Mouse (Mus musculus) lung, embryonic 15.5 days (tissue): ENCODE measurements around the gene Sun2. TPM values are rescaled to one million over a fixed set of nuclear protein-coding genes. Genes with fewer than 3 reads are reported as not detected.

Experiments used
- ATAC-seq: fragments of 200-750 bp; cut with Nextera tagmentation; 2 replicates; pipeline ENCODE4 v1.8.0; 2017; ENCODE audit warnings: moderate number of reproducible peaks, borderline replicate concordance; ENCODE audit not compliant: low FRiP score, low TSS enrichment; ENCODE audit errors: extremely low read depth
- H3K27ac ChIP-seq: fragments of 300-500 bp; sonication (generic); 2 replicates; pipeline ENCODE4 v1.5.1; 2015; ENCODE audit warnings: moderate library complexity, mild to moderate bottlenecking, inconsistent platforms
- H3K27me3 ChIP-seq: fragments of 300-500 bp; sonication (generic); 2 replicates; pipeline ENCODE4 v1.6.1; 2015; ENCODE audit warnings: inconsistent platforms
- H3K36me3 ChIP-seq: fragments of 300-500 bp; sonication (generic); 2 replicates; pipeline ENCODE4 v1.6.1; 2015; ENCODE audit warnings: inconsistent platforms
- H3K4me1 ChIP-seq: fragments of 300-500 bp; sonication (generic); 2 replicates; pipeline ENCODE4 v1.6.1; 2015; ENCODE audit warnings: inconsistent platforms
- H3K4me2 ChIP-seq: fragments of 300-500 bp; sonication (generic); 2 replicates; pipeline ENCODE4 v1.6.1; 2015; ENCODE audit warnings: inconsistent platforms, mild to moderate bottlenecking, moderate library complexity
- H3K4me3 ChIP-seq: fragments of 300-500 bp; sonication (generic); 2 replicates; pipeline ENCODE4 v1.5.1; 2015; ENCODE audit warnings: mild to moderate bottlenecking, inconsistent platforms
- H3K9ac ChIP-seq: fragments of 300-500 bp; sonication (generic); 2 replicates; pipeline ENCODE4 v1.6.1; 2015; ENCODE audit warnings: inconsistent platforms
- H3K9me3 ChIP-seq: fragments of 300-500 bp; sonication (generic); 2 replicates; pipeline ENCODE4 v1.6.1; 2016; ENCODE audit warnings: inconsistent platforms
- WGBS: fragments of 180-500 bp; shearing (Covaris S2); methylation state at CpG from one replicate; pipeline ENCODE4 v1.1.7; 2015; 5-methylcytosine and 5-hydroxymethylcytosine counted together
- polyA plus RNA-seq: library from polyadenylated mRNA; unstranded; fragments of >200 nt; fragmentation: Nextera tagmentation; extraction: Ambion mirVana; gene quantifications from 2 replicates; pipeline ENCODE4 v1.2.1, GENCODE M21; 2015

Gene Sun2
- 8.6 and 10.1 TPM in 2 replicates for polyA plus RNA-seq

GRCm38 (mm10) chr15:79741921-79742705, at the start of gene Sun2:
Gene Sun2, minus strand, starts transcription at chr15:79742536.
- Histone ChIP-seq H3K4me1 (peaks cover 36% of the 10 kb centered on the region), H3K4me3 (peak within 1 kb of the TSS; percentile 92), H3K9ac (peak within 1 kb of the TSS; percentile 80), H3K27ac (peak within 1 kb of the TSS; percentile 65), H3K9me3 (no peaks in the 10 kb centered on the region), H3K36me3 (peaks cover 23% of the 10 kb centered on the region), H3K4me2 (peak within 1 kb of the TSS; percentile 80), H3K27me3 (no peaks in the 10 kb centered on the region)
- ATAC-seq, result peak; percentile 94
- WGBS, result 1% methylated on average over 87 of the region's 93 CpGs

DNA sequence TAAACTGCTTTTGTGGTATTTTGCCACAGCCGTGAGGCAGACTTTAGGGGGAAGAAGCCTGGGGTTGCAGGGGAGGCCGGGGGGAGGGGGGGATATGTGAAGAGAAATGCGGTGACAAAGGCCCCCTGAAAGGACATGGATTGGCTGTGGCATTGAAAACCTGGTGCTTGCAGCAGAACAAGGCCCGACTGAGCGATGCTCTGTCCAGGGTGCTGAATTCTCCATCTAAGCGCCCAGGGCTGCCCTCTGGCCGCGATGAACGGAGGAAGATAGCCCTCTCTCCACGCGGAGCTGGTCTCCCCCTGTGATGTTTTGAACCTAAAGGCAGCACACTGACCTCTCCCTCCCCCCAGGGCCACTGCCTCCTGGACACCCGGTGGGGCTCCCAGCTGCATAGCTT, 49.2 kb upstream of the Sun2 start:
- Histone ChIP-seq H3K27ac (no peak overlapping the region), H3K4me2 (no peak overlapping the region), H3K27me3 (no peaks in the 10 kb centered on the region; the same call in 1 of the 2 replicates), H3K9ac (no peak overlapping the region), H3K36me3 (no peaks in the 10 kb centered on the region), H3K4me3 (no peak overlapping the region), H3K9me3 (no peaks in the 10 kb centered on the region), H3K4me1 (no peaks in the 10 kb centered on the region)
- ATAC-seq, result no peak
- WGBS, result 2% methylated on average over 12 of the region's 12 CpGs

GRCm38 (mm10) chr15:79790905-79791304, 48.6 kb upstream of the Sun2 start:
- no peaks in the 10 kb centered on the region for H3K9me3 ChIP-seq
- WGBS, result 77% methylated on average over 6 of the region's 6 CpGs
- no peak overlapping the region for H3K4me2 ChIP-seq
- no peak overlapping the region for H3K4me3 ChIP-seq
- H3K36me3 ChIP-seq, result no peaks in the 10 kb centered on the region
- H3K27me3 ChIP-seq, result no peaks in the 10 kb centered on the region; the same call in 1 of the 2 replicates
- H3K9ac ChIP-seq, result no peak overlapping the region
- no peak for ATAC-seq
- H3K4me1 ChIP-seq, result no peaks in the 10 kb centered on the region
- H3K27ac ChIP-seq, result no peak overlapping the region

DNA sequence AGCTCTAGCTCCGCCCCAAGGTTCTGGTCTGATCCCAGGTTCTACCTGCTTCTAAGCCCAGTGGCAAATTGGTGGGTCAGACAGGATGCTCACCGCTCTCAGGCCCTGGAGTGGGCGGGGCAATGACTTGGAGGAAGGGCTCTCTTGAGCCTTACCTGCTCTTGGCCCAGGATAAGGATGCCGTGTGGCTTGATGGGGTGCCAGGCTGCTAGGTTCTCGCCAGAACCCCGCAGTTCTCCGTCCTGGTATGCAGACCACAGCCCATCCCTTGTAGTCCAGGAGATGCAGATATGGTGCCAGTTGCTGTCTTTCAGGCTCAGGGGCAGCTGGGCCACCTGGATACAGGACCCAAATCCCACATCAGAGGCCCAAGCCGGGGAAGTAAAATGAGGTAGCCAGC, 47.8 kb upstream of the Sun2 start:
- no peaks in the 10 kb centered on the region; the same call in 1 of the 2 replicates for H3K27me3 ChIP-seq
- no peaks in the 10 kb centered on the region for H3K36me3 ChIP-seq
- no peak overlapping the region for H3K27ac ChIP-seq
- 45% methylated on average over 8 of the region's 8 CpGs for WGBS
- no peak for ATAC-seq
- no peak overlapping the region for H3K9ac ChIP-seq
- H3K9me3 ChIP-seq, result no peaks in the 10 kb centered on the region
- no peaks in the 10 kb centered on the region for H3K4me1 ChIP-seq
- H3K4me3 ChIP-seq, result no peak overlapping the region
- H3K4me2 ChIP-seq, result no peak overlapping the region

DNA sequence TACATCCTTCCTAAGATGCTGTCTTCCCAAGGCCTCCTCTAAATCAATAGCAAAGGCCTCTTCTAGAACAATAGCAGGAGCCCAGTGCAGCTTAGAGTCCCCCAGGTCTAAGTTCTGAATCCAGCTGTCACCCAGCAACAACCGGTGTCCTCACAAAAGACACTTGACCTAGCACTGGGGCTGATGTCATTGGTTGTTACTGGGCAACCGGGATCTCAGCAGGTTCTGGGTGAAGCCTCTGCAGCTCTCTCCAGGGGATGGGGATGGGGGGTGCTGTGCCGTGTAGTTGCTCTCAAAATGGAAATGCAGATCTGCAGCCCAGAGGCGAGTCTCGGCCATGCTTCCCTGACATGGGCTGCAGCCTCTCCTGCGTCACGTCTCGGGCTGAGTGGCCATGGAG, 45.5 kb upstream of the Sun2 start:
- H3K36me3 ChIP-seq, result no peaks in the 10 kb centered on the region
- no peaks in the 10 kb centered on the region for H3K9me3 ChIP-seq
- no peaks in the 10 kb centered on the region; the same call in 1 of the 2 replicates for H3K27me3 ChIP-seq
- no peak overlapping the region for H3K4me3 ChIP-seq
- H3K4me1 ChIP-seq, result no peaks in the 10 kb centered on the region
- H3K9ac ChIP-seq, result no peak overlapping the region
- H3K27ac ChIP-seq, result no peak overlapping the region
- no peak overlapping the region for H3K4me2 ChIP-seq
- WGBS, result 44% methylated on average over 8 of the region's 8 CpGs
- ATAC-seq, result no peak

DNA sequence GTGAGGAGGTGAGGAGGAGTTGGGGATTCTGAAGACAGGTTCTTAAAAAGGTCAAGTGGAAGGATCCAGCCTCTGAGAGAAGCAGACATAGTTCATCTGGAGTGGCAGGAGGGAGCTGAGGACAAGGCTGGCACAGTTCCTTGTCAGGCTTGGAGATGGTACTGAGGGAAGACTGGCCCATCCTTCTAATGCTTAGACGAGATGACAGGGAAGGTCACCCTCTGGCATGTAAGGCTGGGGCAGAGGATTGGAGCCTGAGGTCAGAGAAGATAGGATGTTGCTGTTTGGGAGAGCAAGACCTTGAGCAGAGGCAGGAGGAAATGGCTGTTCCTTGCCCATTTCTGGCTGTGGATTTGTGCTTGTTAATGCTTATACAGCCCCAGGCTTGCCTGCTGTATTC, 42.7 kb upstream of the Sun2 start:
- no peak for ATAC-seq
- no peaks in the 10 kb centered on the region for H3K36me3 ChIP-seq
- no peaks in the 10 kb centered on the region for H3K9me3 ChIP-seq
- H3K9ac ChIP-seq, result no peak overlapping the region
- no peak overlapping the region for H3K4me3 ChIP-seq
- H3K27me3 ChIP-seq, result no peaks in the 10 kb centered on the region
- WGBS, result 47% methylated on average over 1 of the region's 1 CpGs
- H3K4me1 ChIP-seq, result no peaks in the 10 kb centered on the region
- H3K4me2 ChIP-seq, result no peak overlapping the region
- H3K27ac ChIP-seq, result no peak overlapping the region

DNA sequence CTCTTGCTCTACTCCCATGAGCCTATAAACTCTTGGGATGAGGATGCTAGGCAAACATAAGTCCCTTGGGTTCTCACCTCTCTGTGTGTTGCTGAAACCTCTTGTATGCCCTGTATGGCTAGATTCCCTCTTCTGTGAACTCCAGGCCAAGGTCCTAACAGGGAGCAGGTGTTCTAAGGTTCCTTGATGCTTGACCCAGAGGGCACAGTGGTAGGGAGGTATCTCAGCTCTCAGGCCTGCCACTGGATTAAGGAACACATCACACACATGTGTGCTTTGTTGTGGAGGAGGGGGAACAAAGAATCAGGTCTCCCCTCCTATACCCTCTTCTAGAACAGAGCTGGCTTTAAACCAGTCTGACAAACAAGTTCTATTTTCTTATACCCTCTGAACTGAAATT, 35.4 kb upstream of the Sun2 start, which contains the start of gene Dnal4:
Gene Dnal4 (minus strand): TSS at position 101 of the 400 bp plus-strand sequence.
- no peak within 1 kb of the TSS for H3K9ac ChIP-seq
- H3K4me2 ChIP-seq, result no peak within 1 kb of the TSS
- H3K4me3 ChIP-seq, result no peak within 1 kb of the TSS
- H3K9me3 ChIP-seq, result no peaks in the 10 kb centered on the region
- no peaks in the 10 kb centered on the region for H3K36me3 ChIP-seq
- H3K27ac ChIP-seq, result no peak within 1 kb of the TSS
- no peaks in the 10 kb centered on the region for H3K27me3 ChIP-seq
- no peak for ATAC-seq
- peaks cover 13% of the 10 kb centered on the region for H3K4me1 ChIP-seq

- Histone ChIP-seq H3K36me3 (no peaks in the 10 kb centered on the region), H3K27me3 (no peaks in the 10 kb centered on the region), H3K9me3 (no peaks in the 10 kb centered on the region), H3K9ac (no peak overlapping the region), H3K4me3 (no peak overlapping the region), H3K4me1 (peaks cover 17% of the 10 kb centered on the region), H3K4me2 (no peak overlapping the region), H3K27ac (no peak overlapping the region)
- 46% methylated on average over 7 of the region's 7 CpGs for WGBS
- no peak for ATAC-seq
Measured at GRCm38 (mm10) chr15:79775662-79776061, 33.3 kb upstream of the Sun2 start.

- under 1% methylated on average over 42 of the region's 50 CpGs for WGBS
- Histone ChIP-seq H3K4me1 (peaks cover 23% of the 10 kb centered on the region), H3K4me3 (peak overlapping the region; percentile 88), H3K4me2 (peak overlapping the region; percentile 80), H3K27me3 (no peaks in the 10 kb centered on the region), H3K9me3 (no peaks in the 10 kb centered on the region), H3K27ac (peak overlapping the region; percentile 72), H3K36me3 (no peaks in the 10 kb centered on the region), H3K9ac (peak overlapping the region; percentile 87)
- peak; percentile 97 for ATAC-seq
Measured at GRCm38 (mm10) chr15:79774117-79775027, 32.0 kb upstream of the Sun2 start.

DNA sequence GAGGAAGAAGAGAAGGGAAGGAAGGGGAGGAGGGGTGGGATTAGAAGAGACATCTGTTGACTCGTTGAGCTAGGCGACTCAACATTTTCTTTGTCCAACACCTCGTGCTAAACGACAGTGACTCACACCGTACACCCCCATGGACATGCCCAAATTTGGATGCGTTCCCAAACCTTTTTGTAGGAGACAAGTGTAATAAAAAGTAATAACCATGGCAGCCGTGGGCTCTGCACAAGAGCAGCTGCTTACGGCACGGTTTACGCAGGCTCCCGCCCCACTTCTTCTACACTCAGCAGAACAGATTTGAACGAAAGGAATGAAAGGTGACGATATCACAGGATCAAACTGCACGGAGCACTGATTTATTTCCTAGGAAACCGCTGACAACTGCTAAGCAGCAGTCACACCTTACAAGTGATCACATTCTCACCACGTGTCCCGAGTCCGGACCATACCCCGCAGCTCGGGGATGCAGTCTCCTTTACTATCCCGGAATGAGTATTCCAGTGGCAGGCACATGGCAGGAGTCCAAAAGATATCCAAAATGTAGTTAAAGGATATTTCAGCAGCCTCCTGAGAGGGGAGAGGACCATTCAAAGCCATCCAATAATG, 28.4 kb upstream of the Sun2 start:
- Histone ChIP-seq H3K4me1 (peaks cover 47% of the 10 kb centered on the region), H3K27me3 (no peaks in the 10 kb centered on the region), H3K4me2 (no peak overlapping the region), H3K9ac (no peak overlapping the region), H3K4me3 (no peak overlapping the region), H3K36me3 (no peaks in the 10 kb centered on the region), H3K27ac (no peak overlapping the region), H3K9me3 (no peaks in the 10 kb centered on the region)
- WGBS, result 63% methylated on average over 21 of the region's 21 CpGs
- ATAC-seq, result no peak

DNA sequence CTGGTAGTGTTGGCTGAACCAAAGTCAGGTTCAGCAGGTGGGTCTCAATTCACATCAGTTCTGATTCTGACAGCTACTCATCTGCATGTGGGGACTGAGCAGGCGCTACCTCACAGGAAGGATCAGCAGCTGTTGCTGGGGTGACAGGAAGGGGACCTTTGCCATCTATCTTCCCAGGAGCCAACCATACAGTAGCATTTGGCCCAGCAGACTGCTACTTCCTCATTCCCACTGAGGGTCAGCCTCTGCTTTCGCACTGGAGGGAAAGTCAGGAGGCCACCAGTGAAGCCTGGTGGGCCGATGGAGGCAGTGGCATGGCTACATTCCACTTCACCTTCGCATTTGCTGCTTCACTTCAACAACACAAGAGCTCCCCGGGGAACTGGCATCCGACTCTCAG, 26.0 kb upstream of the Sun2 start:
- Histone ChIP-seq H3K36me3 (peaks cover 3% of the 10 kb centered on the region; the same call in 1 of the 2 replicates), H3K27ac (no peak overlapping the region), H3K9ac (no peak overlapping the region), H3K9me3 (no peaks in the 10 kb centered on the region), H3K4me3 (no peak overlapping the region), H3K4me1 (peaks cover 37% of the 10 kb centered on the region), H3K4me2 (no peak overlapping the region), H3K27me3 (no peaks in the 10 kb centered on the region)
- ATAC-seq, result no peak
- WGBS, result 61% methylated on average over 6 of the region's 6 CpGs
